Mouse (Mus musculus) myocyte (in vitro differentiated cells): ENCODE measurements around the gene Dyrk2.
A peak's percentile ranks its signal among the peaks of the same experiment; 100 is the strongest.

Experiments used
- CEBPB ChIP-seq: IDR thresholded peaks from 2 replicates; pipeline ENCODE4 v1.6.1; 2011; ENCODE audit warnings: mild to moderate bottlenecking, moderate library complexity; ENCODE audit not compliant: poor library complexity, insufficient read depth, severe bottlenecking
- E2F4 ChIP-seq: IDR thresholded peaks from one replicate; pipeline ENCODE4 v1.6.1; 2011; ENCODE audit warnings: mild to moderate bottlenecking, control low read depth, moderate library complexity; ENCODE audit not compliant: insufficient read depth
- MAX ChIP-seq: IDR thresholded peaks from one replicate; pipeline ENCODE4 v1.6.1; 2011; ENCODE audit warnings: low read depth, mild to moderate bottlenecking, control low read depth
- POLR2A ChIP-seq: IDR thresholded peaks from one replicate; pipeline ENCODE4 v1.6.1; 2011; ENCODE audit warnings: low read depth, mild to moderate bottlenecking, control low read depth, moderate library complexity; ENCODE audit not compliant: insufficient read length
- POLR2AphosphoS2 ChIP-seq: IDR thresholded peaks from one replicate; pipeline ENCODE4 v1.6.1; 2011; ENCODE audit warnings: low read depth, control low read depth; ENCODE audit not compliant: insufficient read length
- REST ChIP-seq: IDR thresholded peaks from one replicate; pipeline ENCODE4 v1.6.1; 2011; ENCODE audit warnings: mild to moderate bottlenecking, control low read depth, moderate library complexity; ENCODE audit not compliant: insufficient read depth, insufficient read length
- TCF12 ChIP-seq: IDR thresholded peaks from one replicate; pipeline ENCODE4 v1.6.1; 2011; ENCODE audit warnings: mild to moderate bottlenecking, control low read depth; ENCODE audit not compliant: poor library complexity, insufficient read depth, severe bottlenecking

DNA sequence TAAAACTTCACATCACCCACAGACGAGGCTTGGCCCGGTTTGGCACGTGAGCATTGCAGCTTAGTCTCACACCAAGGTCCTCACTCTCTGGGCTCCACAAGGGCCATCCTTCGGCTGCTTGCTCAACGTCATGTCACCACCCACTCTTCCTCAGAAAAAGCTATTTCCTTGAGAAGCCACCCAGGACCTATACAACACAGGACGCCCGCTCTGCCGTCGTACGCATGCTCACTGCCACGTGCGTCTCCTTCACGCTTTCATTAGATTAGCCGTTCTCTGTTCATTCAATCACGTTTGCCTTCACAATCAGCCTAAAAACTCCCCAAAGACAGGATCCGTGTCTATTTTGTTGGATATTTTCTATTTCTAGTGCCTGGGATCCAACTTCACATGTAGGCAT is 17.5 kb downstream of the Dyrk2 start:
- no peak for TF ChIP-seq TCF12
- TF ChIP-seq POLR2A = no peak
- no peak for TF ChIP-seq E2F4
- TF ChIP-seq POLR2AphosphoS2 = peak; percentile 81
- no peak for TF ChIP-seq REST
- TF ChIP-seq MAX = no peak
- TF ChIP-seq CEBPB = no peak
